Mouse (Mus musculus) heart, postnatal 0 days (tissue): ENCODE data around the gene Ttc34.

Experiments
- CTCF ChIP-seq: IDR thresholded peaks from 2 replicates; pipeline ENCODE4 v1.5.1; 2016; ENCODE audit warnings: antibody characterized with exemption, control low read depth, low read depth
- EP300 ChIP-seq: IDR thresholded peaks from 2 replicates; pipeline ENCODE4 v1.6.1; 2016; ENCODE audit warnings: antibody characterized with exemption, low read depth

DNA sequence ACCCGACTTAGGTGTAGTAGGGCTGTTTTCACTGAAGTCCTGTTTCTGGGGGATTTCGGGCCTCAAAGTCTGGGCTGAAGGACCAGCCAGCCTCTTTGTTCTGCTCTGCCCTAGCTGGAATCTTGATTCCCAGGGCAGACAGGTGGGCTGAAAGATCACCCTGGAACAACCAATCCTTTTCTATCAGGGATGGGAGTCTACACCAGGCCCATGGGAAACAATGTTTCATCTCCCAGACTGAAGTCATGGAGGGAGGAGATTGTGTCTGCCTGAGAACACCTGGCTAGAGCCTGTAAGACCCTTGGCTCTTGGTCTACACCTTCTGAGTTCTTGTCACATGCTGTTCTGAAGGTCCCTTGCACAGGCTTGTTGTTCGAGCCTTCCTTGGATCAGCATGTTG lies 21.3 kb downstream of the Ttc34 start:
- TF ChIP-seq CTCF, result no peak
- no peak for TF ChIP-seq EP300
